Mouse (Mus musculus): ENCODE results near the gene Grm6. TPM values are rescaled to one million over a fixed set of nuclear protein-coding genes. Genes with fewer than 3 reads are reported as not detected.
A peak's percentile ranks its signal among the peaks of the same experiment; 100 is the strongest.

The Grm6 gene
- polyA plus RNA-seq, 1 experiment from 2014 or later = not detected

DNA sequence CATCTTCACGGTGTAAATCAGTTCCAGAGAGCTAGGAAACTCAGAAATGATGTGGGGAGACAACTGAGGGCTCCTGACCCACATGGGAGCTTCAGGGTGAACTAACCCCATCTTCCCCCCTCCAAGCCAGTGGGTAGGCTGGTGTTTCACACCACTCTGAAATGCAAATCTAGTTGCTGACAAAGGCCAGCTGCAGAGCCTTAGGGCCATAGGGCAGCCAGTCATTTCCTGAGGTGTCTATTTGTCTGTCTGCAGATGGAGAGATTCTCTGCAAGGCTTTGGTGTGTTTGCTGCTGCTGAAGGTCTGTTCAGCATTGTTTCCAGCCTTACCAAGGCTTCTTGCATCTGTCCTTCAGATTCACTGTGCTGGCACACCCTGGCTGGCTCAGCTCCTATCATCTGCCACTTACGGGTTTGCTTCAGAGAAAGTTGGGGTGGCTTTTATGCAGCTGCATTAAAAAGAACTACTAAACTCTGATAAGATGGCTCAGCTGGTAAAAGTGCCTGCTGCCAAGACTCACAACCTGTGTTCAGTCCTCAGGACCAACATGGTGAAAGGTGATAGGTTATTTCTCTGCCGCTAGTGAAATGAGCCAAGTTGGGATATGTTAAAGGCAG, 1.9 kb upstream of the Grm6 start:
- DNase-seq (ENCODE audit: low spot score) = no peak
- 35% methylated on average over 3 of the region's 3 CpGs for WGBS
- H3K36me3 ChIP-seq (ENCODE audit: control insufficient read depth, insufficient read depth, low read length) = no peaks in the 10 kb centered on the region

DNA sequence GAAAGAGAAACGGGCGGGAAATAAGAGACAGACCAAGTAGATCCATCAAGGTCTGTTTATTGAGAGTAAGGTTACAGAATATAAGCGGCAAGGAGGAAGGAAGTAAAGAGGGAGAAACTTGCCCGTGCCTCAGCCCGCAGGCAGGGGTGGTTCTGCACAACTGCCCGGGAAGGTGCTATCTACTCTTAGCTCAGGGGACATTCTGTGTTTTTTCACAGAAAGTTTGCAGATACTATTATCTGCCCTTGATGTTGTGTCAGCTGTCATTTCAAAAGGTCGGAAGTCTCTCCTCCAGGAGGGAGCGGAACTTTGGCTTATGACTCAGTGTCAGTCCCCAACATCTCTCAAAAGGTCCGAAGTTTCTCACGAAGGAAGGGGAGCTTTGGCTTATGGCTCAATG, 1.2 kb upstream of the Grm6 start:
- H3K4me3 ChIP-seq (ENCODE audit: low read depth, low read length) = no peak overlapping the region
- no peaks in the 10 kb centered on the region for H3K36me3 ChIP-seq (ENCODE audit: control insufficient read depth, insufficient read depth, low read length)
- 0 out of 2 replicates have a peak, but pooled peaks cover 2% of the 10 kb centered on the region for H3K4me1 ChIP-seq (ENCODE audit: control insufficient read depth, insufficient read depth, low read length)
- no peak overlapping the region for H3K4me2 ChIP-seq (ENCODE audit: low read depth)
- 9% methylated on average over 10 of the region's 10 CpGs for WGBS
- no peaks in the 10 kb centered on the region for H3K9me3 ChIP-seq (ENCODE audit: control insufficient read depth, low read length)
- H3K9ac ChIP-seq (ENCODE audit: low read length) = no peak overlapping the region
- DNase-seq (ENCODE audit: low spot score) (no peak), ATAC-seq (ENCODE audit: insufficient read depth, low FRiP score, low TSS enrichment) (no peak)
- peaks cover 52% of the 10 kb centered on the region for H3K27me3 ChIP-seq (ENCODE audit: control insufficient read depth, insufficient read depth, low read length)
- no peak overlapping the region for H3K27ac ChIP-seq (ENCODE audit: low read depth, low read length)

More for the DNA sequence above, 1.9 kb upstream of the Grm6 start:
- ATAC-seq (ENCODE audit: insufficient read depth, low FRiP score, low TSS enrichment) = no peak
- Histone ChIP-seq H3K9ac (ENCODE audit: low read length) (no peak overlapping the region), H3K9me3 (ENCODE audit: control insufficient read depth, low read length) (no peaks in the 10 kb centered on the region), H3K4me2 (ENCODE audit: low read depth) (no peak overlapping the region), H3K27ac (ENCODE audit: low read depth, low read length) (no peak overlapping the region), H3K4me1 (ENCODE audit: control insufficient read depth, insufficient read depth, low read length) (0 out of 2 replicates have a peak, but pooled peaks cover 2% of the 10 kb centered on the region), H3K4me3 (ENCODE audit: low read depth, low read length) (no peak overlapping the region), H3K27me3 (ENCODE audit: control insufficient read depth, insufficient read depth, low read length) (peaks cover 52% of the 10 kb centered on the region)

DNA sequence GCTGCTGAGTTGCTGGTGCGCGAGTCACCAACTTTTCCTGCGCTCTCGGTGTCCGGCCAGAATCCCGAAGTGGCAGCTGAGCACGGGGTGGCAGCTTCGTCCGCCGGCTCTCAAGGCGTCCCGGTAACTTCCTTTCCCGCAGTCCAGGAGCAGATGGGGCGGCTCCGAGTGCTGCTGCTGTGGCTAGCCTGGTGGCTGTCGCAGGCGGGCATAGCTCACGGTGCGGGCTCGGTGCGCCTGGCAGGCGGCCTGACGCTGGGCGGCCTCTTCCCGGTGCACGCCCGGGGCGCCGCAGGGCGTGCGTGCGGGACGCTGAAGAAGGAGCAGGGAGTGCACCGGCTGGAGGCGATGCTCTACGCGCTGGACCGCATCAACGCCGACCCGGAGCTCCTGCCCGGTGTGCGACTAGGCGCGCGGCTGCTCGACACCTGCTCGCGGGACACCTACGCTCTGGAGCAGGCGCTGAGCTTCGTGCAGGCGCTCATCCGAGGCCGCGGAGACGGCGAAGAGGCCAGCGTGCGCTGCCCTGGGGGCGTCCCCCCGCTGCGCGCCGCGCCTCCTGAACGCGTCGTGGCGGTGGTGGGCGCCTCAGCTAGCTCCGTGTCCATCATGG, 610 bp downstream of the Grm6 start:
- peak; percentile 50 for ATAC-seq (ENCODE audit: insufficient read depth, low FRiP score, low TSS enrichment)
- WGBS = under 1% methylated on average over 64 of the region's 72 CpGs
- peak; percentile 56 for DNase-seq (ENCODE audit: low spot score)

DNA sequence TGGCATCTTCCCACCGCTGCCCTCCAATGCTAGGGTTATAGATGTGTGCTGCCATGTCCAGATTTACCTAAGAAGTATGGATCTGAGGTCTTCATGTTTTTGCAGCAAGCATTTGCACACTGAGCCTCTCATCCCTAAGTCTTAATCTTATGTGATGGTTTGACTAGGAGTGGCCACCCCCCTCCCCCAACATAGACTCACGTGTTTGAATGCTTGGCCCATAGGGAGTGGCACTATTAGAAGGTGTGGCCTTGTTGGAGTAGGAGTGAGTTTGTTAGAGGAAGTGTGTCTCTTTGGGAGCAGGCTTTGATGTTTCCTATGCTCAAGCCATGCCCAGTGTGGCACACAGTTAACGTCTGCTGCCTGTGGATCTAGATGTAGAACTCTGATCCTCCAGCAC, 28.2 kb downstream of the Grm6 start:
- DNase-seq (ENCODE audit: low spot score) = no peak
- no peak for ATAC-seq (ENCODE audit: insufficient read depth, low FRiP score, low TSS enrichment)
- H3K4me2 ChIP-seq (ENCODE audit: low read depth) = no peak overlapping the region
- H3K9me3 ChIP-seq (ENCODE audit: control insufficient read depth, low read length) = peaks cover 10% of the 10 kb centered on the region
- H3K27me3 ChIP-seq (ENCODE audit: control insufficient read depth, insufficient read depth, low read length) = no peaks in the 10 kb centered on the region
- no peak overlapping the region for H3K27ac ChIP-seq (ENCODE audit: low read depth, low read length)
- no peak overlapping the region for H3K9ac ChIP-seq (ENCODE audit: low read length)
- H3K36me3 ChIP-seq (ENCODE audit: control insufficient read depth, insufficient read depth, low read length) = peaks cover 34% of the 10 kb centered on the region
- H3K4me3 ChIP-seq (ENCODE audit: low read depth, low read length) = no peak overlapping the region
- H3K4me1 ChIP-seq (ENCODE audit: control insufficient read depth, insufficient read depth, low read length) = no peaks in the 10 kb centered on the region
- 87% methylated on average over 3 of the region's 3 CpGs for WGBS

More for the DNA sequence above, 610 bp downstream of the Grm6 start:
- Histone ChIP-seq H3K9ac (ENCODE audit: low read length) (peak overlapping the region; percentile 36), H3K36me3 (ENCODE audit: control insufficient read depth, insufficient read depth, low read length) (no peaks in the 10 kb centered on the region), H3K27me3 (ENCODE audit: control insufficient read depth, insufficient read depth, low read length) (peaks cover 52% of the 10 kb centered on the region), H3K27ac (ENCODE audit: low read depth, low read length) (no peak overlapping the region), H3K4me3 (ENCODE audit: low read depth, low read length) (peak overlapping the region; percentile 33), H3K4me2 (ENCODE audit: low read depth) (peak overlapping the region; percentile 52), H3K4me1 (ENCODE audit: control insufficient read depth, insufficient read depth, low read length) (0 out of 2 replicates have a peak, but pooled peaks cover 2% of the 10 kb centered on the region), H3K9me3 (ENCODE audit: control insufficient read depth, low read length) (no peaks in the 10 kb centered on the region)

DNA sequence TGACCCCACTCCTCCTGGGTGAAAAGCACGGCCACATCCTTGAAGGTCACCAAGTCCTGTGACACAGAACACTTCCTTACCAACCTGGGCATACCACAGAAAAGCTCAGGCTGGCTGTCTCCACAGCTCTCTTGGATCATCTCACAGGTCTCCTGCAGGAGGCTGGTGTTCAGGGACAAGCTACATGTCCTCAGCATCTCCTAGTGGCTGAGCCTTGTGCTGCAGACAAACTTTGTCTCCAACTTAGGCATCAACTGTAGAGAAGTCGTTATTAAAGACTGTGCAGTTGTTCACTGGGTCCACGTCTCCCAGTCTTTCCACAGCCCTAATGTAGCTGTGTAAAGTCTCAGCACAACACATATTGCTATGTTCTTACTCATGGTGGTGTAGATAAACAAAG, 33.3 kb downstream of the Grm6 start:
- H3K36me3 ChIP-seq (ENCODE audit: control insufficient read depth, insufficient read depth, low read length) = peaks cover 12% of the 10 kb centered on the region
- ATAC-seq (ENCODE audit: insufficient read depth, low FRiP score, low TSS enrichment) = no peak

DNA sequence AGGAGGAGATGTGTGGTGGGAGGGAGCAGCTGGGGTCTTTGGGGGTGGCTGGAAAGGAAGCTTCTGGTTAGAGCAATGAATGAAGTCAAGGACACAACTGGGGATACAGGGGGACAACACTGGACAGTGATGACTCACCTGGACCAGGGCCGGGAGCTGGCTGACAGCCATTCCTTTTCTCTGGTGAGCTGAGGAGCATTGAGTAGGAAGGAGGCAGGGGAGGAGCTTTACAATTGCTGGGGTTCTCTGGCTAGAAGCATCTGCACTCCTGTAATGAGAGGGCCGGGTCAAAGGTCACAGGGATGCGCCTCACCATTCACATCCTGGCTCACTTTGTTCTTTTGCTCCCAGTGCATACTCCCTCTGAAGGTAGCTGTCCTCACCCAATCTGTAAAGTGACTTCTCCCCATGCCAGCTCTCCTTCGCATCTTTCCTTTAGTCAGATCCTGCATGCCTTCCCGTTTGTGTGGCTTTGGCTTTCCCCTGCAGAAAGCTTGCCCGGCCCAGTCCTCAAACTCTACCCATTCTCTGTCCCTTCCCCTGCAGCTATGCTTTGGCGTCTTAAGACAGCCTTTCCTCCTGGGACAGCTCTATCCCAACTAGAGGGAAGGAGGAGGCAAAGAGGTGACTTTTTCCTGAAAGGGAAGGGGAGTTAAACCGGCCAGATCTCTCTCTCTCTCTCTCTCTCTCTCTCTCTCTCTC, 35.9 kb downstream of the Grm6 start:
- Histone ChIP-seq H3K4me1 (ENCODE audit: control insufficient read depth, insufficient read depth, low read length) (peaks cover 11% of the 10 kb centered on the region; the same call in 1 of the 2 replicates), H3K27me3 (ENCODE audit: control insufficient read depth, insufficient read depth, low read length) (no peaks in the 10 kb centered on the region), H3K4me2 (ENCODE audit: low read depth) (peak overlapping the region; percentile 59), H3K9ac (ENCODE audit: low read length) (peak overlapping the region; percentile 76), H3K4me3 (ENCODE audit: low read depth, low read length) (peak overlapping the region; percentile 44), H3K27ac (ENCODE audit: low read depth, low read length) (no peak overlapping the region), H3K36me3 (ENCODE audit: control insufficient read depth, insufficient read depth, low read length) (peaks cover 6% of the 10 kb centered on the region; the same call in 1 of the 2 replicates), H3K9me3 (ENCODE audit: control insufficient read depth, low read length) (no peaks in the 10 kb centered on the region; the same call in 1 of the 2 replicates)
- ATAC-seq (ENCODE audit: insufficient read depth, low FRiP score, low TSS enrichment) (no peak), DNase-seq (ENCODE audit: low spot score) (no peak)
- 52% methylated on average over 8 of the region's 8 CpGs for WGBS

More for the DNA sequence above, 33.3 kb downstream of the Grm6 start:
- H3K9me3 ChIP-seq (ENCODE audit: control insufficient read depth, low read length) = no peaks in the 10 kb centered on the region; the same call in 1 of the 2 replicates
- H3K4me3 ChIP-seq (ENCODE audit: low read depth, low read length) = no peak overlapping the region
- DNase-seq (ENCODE audit: low spot score) = no peak
- H3K4me2 ChIP-seq (ENCODE audit: low read depth) = no peak overlapping the region
- WGBS = 83% methylated on average over 3 of the region's 3 CpGs
- no peak overlapping the region for H3K27ac ChIP-seq (ENCODE audit: low read depth, low read length)
- H3K9ac ChIP-seq (ENCODE audit: low read length) = no peak overlapping the region
- H3K4me1 ChIP-seq (ENCODE audit: control insufficient read depth, insufficient read depth, low read length) = peaks cover 11% of the 10 kb centered on the region; the same call in 1 of the 2 replicates
- H3K27me3 ChIP-seq (ENCODE audit: control insufficient read depth, insufficient read depth, low read length) = no peaks in the 10 kb centered on the region

DNA sequence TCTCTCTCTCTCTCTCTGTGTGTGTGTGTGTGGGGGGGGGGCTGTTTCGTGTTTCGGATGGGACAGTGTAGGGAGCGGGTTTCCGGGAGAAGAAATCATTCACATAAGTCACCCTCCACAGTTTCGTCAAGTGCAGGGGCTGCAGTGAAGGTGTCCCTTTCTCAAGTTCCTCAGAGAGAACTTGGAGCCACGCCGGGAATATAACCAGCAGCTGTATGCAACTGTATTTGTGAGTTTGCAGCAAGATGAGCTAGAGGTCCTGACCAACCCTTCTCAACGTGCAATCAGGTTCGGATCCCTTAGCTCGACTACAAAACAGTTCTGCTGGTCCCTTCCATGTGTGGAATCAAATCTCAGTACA, 36.4 kb downstream of the Grm6 start:
- Histone ChIP-seq H3K4me1 (ENCODE audit: control insufficient read depth, insufficient read depth, low read length) (peaks cover 11% of the 10 kb centered on the region; the same call in 1 of the 2 replicates), H3K27me3 (ENCODE audit: control insufficient read depth, insufficient read depth, low read length) (no peaks in the 10 kb centered on the region), H3K4me2 (ENCODE audit: low read depth) (peak overlapping the region; percentile 59), H3K36me3 (ENCODE audit: control insufficient read depth, insufficient read depth, low read length) (peaks cover 6% of the 10 kb centered on the region; the same call in 1 of the 2 replicates), H3K27ac (ENCODE audit: low read depth, low read length) (peak overlapping the region; percentile 62; the same call in 1 of the 2 replicates), H3K9me3 (ENCODE audit: control insufficient read depth, low read length) (no peaks in the 10 kb centered on the region; the same call in 1 of the 2 replicates), H3K4me3 (ENCODE audit: low read depth, low read length) (peak overlapping the region; percentile 44), H3K9ac (ENCODE audit: low read length) (peak overlapping the region; percentile 76)
- WGBS = 44% methylated on average over 10 of the region's 10 CpGs
- ATAC-seq (ENCODE audit: insufficient read depth, low FRiP score, low TSS enrichment) (peak; percentile 53), DNase-seq (ENCODE audit: low spot score) (no peak)

DNA sequence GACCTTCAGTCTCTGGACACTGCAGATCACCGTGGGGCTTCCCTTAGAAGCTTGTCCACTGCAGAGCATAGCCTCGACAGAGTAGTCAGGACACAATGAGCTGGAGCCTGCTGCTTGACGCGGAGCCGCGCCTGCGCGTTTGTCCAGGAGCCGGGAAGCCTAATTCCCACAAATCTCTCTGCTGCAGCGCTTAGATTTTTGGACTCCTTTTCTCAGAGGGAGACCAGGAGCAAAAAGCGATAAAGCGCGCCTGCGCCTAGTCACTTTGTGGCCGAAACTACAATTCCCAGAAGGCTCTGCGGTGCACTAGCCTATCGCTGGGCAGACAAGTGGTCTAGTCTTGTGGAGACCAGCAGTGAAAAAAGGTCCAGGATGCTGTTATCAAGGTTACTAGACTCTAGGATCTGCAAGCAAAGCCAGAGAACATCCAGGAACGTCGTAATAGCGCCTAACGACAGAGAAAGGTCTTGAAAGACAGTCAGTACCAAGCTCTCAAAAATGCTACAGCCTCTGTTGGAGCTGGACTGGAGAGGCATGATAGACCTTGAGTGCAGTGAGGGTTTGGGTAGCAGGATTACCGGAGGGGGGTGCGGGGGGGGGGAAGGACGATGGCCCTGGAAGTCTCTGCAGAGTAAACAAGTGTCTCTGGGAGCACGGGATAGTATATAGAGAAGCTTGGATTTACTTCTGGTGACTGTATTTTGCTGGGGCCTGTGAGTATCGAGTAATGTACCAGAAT, 37.1 kb downstream of the Grm6 start, which contains the start of gene Zfp454:
Zfp454 (minus strand) TSS at position 262 of the 739 bp plus-strand sequence.
- DNase-seq (ENCODE audit: low spot score) (peak; percentile 93), ATAC-seq (ENCODE audit: insufficient read depth, low FRiP score, low TSS enrichment) (peak; percentile 91)
- Histone ChIP-seq H3K27me3 (ENCODE audit: control insufficient read depth, insufficient read depth, low read length) (no peaks in the 10 kb centered on the region), H3K4me3 (ENCODE audit: low read depth, low read length) (peak within 1 kb of the TSS; percentile 44), H3K9ac (ENCODE audit: low read length) (peak within 1 kb of the TSS; percentile 76), H3K9me3 (ENCODE audit: control insufficient read depth, low read length) (no peaks in the 10 kb centered on the region; the same call in 1 of the 2 replicates), H3K27ac (ENCODE audit: low read depth, low read length) (peak within 1 kb of the TSS; percentile 62; the same call in 1 of the 2 replicates), H3K36me3 (ENCODE audit: control insufficient read depth, insufficient read depth, low read length) (peaks cover 2% of the 10 kb centered on the region; the same call in 1 of the 2 replicates), H3K4me1 (ENCODE audit: control insufficient read depth, insufficient read depth, low read length) (peaks cover 11% of the 10 kb centered on the region; the same call in 1 of the 2 replicates), H3K4me2 (ENCODE audit: low read depth) (peak within 1 kb of the TSS; percentile 59)
- WGBS = 8% methylated on average over 26 of the region's 26 CpGs
